Mouse (Mus musculus) gastrocnemius, adult 2 months (tissue): Measurements from ENCODE around the gene Chrna1. TPM values are rescaled to one million over a fixed set of nuclear protein-coding genes. Genes with fewer than 3 reads are reported as not detected.
A peak's percentile ranks its signal among the peaks of the same experiment; 100 is the strongest.

Experiments
- DNase-seq: peaks from one replicate; pipeline ENCODE4 v3.0.0; 2022
- H3K27ac ChIP-seq: fragments of 200-600 bp; 2 replicates; pipeline ENCODE4 v1.8.1; 2022; ENCODE audit warnings: mild to moderate bottlenecking
- H3K4me3 ChIP-seq: fragments of 200-600 bp; 2 replicates; pipeline ENCODE4 v1.8.1; 2022; ENCODE audit warnings: mild to moderate bottlenecking, moderate library complexity
- CTCF ChIP-seq: fragments of 200-600 bp; IDR thresholded peaks from 2 replicates; pipeline ENCODE4 v1.8.1; 2022; ENCODE audit warnings: antibody characterized with exemption, mild to moderate bottlenecking, moderate library complexity
- intact Hi-C: fragments of 180-260 bp; cut with DNase I; formaldehyde crosslinking; loops from one replicate; pipeline ENCODE4 v1.15.1; 2025
- total RNA-seq, 2 experiments: library from RNA; stranded (reverse); gene quantifications; 2 replicates each; pipeline ENCODE4 v1.2.3; 2021

The Chrna1 gene
- total RNA-seq, 2 experiments from 2014 or later = 4.5 to 6.2 TPM

DNA sequence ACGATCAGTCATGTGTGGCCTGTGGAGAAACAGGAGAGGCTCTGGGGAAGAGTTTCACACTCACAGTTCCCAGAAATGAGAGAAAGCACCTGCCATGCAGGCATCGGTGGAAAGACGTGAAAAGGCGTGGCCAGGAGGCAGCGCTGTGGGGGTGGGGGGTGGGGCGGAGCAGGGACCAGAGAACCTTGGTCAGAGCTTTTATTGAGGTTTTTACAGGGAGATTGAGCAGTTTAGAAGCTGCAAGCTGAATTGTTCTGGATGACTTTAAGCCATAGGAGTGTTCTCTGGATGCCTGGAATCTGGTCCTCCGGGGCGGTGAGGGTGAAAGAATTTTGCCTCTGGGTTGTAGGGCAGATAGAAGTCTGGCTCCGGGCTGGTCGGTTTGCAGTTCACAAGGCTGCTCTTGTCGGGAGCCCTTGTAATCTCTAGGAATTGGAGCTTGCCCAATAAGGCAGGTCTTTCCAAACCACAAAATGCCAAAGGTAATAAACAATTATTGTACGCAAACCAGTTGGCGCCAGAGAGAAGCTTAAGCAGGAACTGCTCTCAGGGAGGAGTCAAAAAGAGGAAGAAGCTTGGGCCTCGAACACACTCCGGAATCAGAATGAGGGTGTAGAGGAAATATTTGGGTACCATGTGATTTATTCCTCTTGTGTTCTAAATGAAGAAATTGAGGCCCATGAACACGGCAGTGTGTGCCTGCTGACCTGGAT, 39.5 kb downstream of the Chrna1 start:
- intact Hi-C loops = no loop called here
- H3K27ac ChIP-seq = no peak overlapping the region
- peak overlapping the region; percentile 34 for H3K4me3 ChIP-seq

GRCm38 (mm10) chr2:73539697-73540096, 40.4 kb downstream of the Chrna1 start:
- H3K4me3 ChIP-seq = no peak overlapping the region
- peak; percentile 50 for TF ChIP-seq CTCF
- DNase-seq = no peak
- H3K27ac ChIP-seq = no peak overlapping the region
- intact Hi-C loops = no loop called here

More for the DNA sequence above, 39.5 kb downstream of the Chrna1 start:
- TF ChIP-seq CTCF = no peak
- DNase-seq = no peak

- Histone ChIP-seq H3K4me3 (no peak overlapping the region), H3K27ac (no peak overlapping the region)
- no peak for DNase-seq
- TF ChIP-seq CTCF = no peak
- intact Hi-C loops = no loop called here
Measured at GRCm38 (mm10) chr2:73539141-73539540, 41.0 kb downstream of the Chrna1 start.

- DNase-seq = no peak
- no peak overlapping the region for H3K4me3 ChIP-seq
- no peak overlapping the region for H3K27ac ChIP-seq
- intact Hi-C loops = no loop called here
- no peak for TF ChIP-seq CTCF
Measured at GRCm38 (mm10) chr2:73538590-73538989, 41.5 kb downstream of the Chrna1 start.

GRCm38 (mm10) chr2:73536091-73536783, 43.9 kb downstream of the Chrna1 start:
- intact Hi-C loops = no loop called here
- no peak for DNase-seq
- Histone ChIP-seq H3K4me3 (no peak overlapping the region), H3K27ac (no peak overlapping the region)
- TF ChIP-seq CTCF = no peak

GRCm38 (mm10) chr2:73534720-73535119, 45.4 kb downstream of the Chrna1 start:
- Histone ChIP-seq H3K27ac (no peak overlapping the region), H3K4me3 (no peak overlapping the region)
- no peak for TF ChIP-seq CTCF
- intact Hi-C loops = no loop called here
- no peak for DNase-seq

GRCm38 (mm10) chr2:73530487-73530886, 49.7 kb downstream of the Chrna1 start:
- intact Hi-C loops = no loop called here
- TF ChIP-seq CTCF = no peak
- peak overlapping the region; percentile 93; the same call in 1 of the 2 replicates for H3K27ac ChIP-seq
- H3K4me3 ChIP-seq = no peak overlapping the region
- no peak for DNase-seq

DNA sequence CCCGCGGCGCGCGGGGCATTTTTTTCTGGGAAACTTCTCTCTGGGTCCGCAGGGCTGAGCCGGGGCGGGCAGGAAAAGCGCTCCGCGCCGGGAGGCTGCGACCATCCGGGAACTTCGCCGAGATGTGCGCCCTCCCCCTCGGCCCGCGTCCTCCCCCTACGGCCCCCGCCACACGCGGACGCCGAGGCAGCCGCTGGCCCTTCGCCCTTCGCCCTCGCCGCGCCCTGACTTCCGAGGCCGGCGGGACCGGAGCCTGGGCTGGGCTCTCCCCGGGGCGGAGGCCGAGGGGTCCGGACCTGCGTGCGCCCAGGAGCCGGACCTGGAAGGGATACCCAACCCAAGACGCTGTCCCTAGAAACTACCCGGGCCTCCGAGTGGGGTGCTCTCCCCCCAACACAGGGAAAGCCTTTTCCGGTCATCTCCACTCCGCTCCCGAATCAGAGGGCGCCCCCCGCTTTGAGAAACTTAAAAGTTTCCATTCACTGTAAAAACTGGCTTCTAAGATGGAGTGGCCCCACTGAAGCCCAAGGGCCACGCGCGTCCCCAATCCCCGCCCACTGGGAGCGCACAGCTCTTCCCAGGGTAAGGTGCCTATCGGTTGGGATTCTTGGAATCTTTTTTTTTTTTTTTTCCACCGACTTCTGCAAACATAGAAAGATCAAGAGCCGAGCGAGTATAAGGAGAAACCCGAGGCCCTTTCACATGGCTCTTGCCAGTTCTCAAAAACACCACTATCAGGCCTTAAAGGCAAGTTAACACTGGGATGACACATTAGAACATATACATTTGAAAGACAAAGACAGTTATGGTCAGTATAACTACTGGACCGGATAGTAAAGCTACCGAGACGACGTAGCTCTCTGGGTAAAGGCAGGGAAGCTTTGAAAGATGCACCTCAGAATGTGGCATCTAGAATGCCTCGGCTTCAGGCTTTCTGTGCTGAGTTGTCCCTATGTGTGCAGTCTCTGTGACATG, 50.5 kb downstream of the Chrna1 start, which contains the start of gene Wipf1:
Wipf1 (minus strand) TSS at position 379 of the 975 bp plus-strand sequence.
- intact Hi-C loops = loop anchor here (5.0 kb wide), 2 partner anchors 37 to 52 kb away; no protein-coding TSS in a partner anchor
- no peak for TF ChIP-seq CTCF
- H3K27ac ChIP-seq = peak within 1 kb of the TSS; percentile 93
- peak within 1 kb of the TSS; percentile 96 for H3K4me3 ChIP-seq
- DNase-seq = peak; percentile 93

DNA sequence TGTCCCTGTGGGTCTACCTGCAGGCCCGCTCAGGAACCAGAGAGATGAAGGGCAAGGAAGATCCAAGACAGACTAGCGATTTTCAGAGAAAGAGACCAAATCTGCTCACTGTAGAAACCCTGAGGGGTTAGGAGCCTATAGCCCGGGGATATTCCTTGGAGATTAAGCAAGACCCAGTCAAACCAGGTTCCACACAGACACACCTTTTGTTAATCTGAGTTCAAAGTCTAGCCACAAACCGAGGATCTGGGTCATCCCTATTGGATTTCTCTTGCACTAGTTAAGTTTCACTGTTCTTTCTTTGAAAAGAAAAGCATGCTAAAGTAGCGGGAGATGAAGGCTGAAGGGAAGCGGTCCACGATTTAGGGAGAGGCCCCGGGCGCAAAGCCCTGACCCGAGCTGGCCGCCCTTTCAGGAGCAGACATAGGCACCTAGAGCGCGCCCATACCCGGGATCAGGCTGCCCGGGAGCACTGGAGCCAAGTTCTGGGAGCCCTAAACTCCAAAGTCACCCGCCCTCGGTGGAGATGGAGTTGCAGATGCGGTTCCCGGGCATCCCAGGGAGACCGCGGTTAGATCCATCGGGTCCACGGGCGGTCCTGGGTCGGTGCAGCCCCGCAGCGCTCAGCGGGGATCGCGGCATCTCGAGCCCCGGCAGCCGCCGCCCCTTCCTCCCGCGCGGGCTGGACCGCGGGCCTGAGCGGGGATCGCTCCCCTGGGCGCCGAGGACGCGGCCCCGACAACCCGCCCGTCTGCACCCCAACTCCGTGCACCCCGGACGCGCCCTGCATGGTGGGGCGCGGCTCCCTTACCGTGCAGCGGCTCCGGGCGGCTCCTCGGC, 51.4 kb downstream of the Chrna1 start:
- peak overlapping the region; percentile 96 for H3K4me3 ChIP-seq
- intact Hi-C loops = loop anchor here (5.0 kb wide), 2 partner anchors 36 to 51 kb away; no protein-coding TSS in a partner anchor
- peak; percentile 61 for DNase-seq
- H3K27ac ChIP-seq = peak overlapping the region; percentile 93
- no peak for TF ChIP-seq CTCF

DNA sequence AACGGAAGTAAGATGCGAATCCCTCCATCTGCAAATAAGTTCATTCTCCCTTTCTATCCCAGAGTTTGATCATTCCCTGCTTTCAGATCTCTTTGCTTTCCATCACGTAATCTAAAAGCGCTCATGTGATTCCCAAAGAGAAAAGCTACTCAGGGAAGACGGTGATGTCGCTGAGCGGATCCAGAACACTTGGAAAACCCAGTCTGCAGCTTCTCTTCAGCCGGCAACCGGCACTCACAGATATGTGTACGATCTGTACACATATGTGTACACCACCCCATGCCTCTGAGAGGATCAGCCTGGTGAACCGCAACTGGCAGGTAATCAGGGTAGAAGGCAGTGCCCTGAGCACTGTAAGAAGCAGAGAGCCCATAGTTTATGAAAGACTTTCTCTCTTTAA, 52.2 kb downstream of the Chrna1 start:
- TF ChIP-seq CTCF = no peak
- no peak for DNase-seq
- peak overlapping the region; percentile 93 for H3K27ac ChIP-seq
- H3K4me3 ChIP-seq = peak overlapping the region; percentile 96
- intact Hi-C loops = loop anchor here (5.0 kb wide), 2 partner anchors 36 to 51 kb away; no protein-coding TSS in a partner anchor

GRCm38 (mm10) chr2:73526691-73527090, 53.4 kb downstream of the Chrna1 start:
- peak; percentile 72 for DNase-seq
- no peak for TF ChIP-seq CTCF
- H3K27ac ChIP-seq = peak overlapping the region; percentile 93
- H3K4me3 ChIP-seq = peak overlapping the region; percentile 96
- intact Hi-C loops = loop anchor here (5.0 kb wide), 2 partner anchors 34 to 49 kb away; no protein-coding TSS in a partner anchor
